Mouse (Mus musculus): ENCODE results near the gene Nmrk2.

DNA sequence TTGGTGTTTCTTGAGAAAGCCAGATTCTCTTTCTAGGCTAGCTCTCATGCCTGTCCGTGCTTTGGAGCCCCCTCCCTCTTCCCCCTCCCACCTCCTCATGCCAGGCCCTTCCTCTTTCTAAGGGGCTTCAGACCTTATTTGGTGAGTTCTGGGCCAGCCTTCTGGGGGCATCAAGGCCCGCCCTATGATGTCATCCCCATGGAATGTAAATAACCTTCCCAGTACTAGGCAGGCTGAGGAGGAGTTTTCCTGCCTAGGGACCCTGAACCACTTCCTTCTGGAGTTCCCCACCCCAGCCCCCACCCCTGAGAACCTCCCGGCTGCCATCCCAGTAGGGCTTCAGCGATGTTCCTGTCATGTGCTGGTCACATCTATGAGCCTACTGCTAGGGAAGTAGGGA lies 17.1 kb downstream of the Nmrk2 start:
- no peak for TF ChIP-seq CTCF (IDR thresholded peaks at IDR 0.05; ENCODE audit: low read depth, low read length)
- no peak for TF ChIP-seq POLR2A (IDR thresholded peaks at IDR 0.05; ENCODE audit: extremely low read depth, insufficient read depth, low read length)
